Mouse (Mus musculus) bone marrow, adult 2 months (tissue): Measurements from ENCODE around the gene Tgfa. TPM values are rescaled to one million over a fixed set of nuclear protein-coding genes. Genes with fewer than 3 reads are reported as not detected.

Experiments
- H3K27ac ChIP-seq: fragments of 200-500 bp; 2 replicates; pipeline ENCODE4 v1.5.1; 2012; ENCODE audit warnings: low read depth, mild to moderate bottlenecking, control low read depth, inconsistent platforms, low read length; ENCODE audit not compliant: control insufficient read depth, poor library complexity, insufficient read depth
- H3K4me1 ChIP-seq: fragments of 200-500 bp; 2 replicates; pipeline ENCODE4 v1.6.1; 2011; ENCODE audit warnings: low read length; ENCODE audit not compliant: control insufficient read depth, insufficient read depth
- H3K4me3 ChIP-seq: fragments of 200-500 bp; replicated peaks from 2 replicates; pipeline ENCODE3; 2011; ENCODE audit warnings: mild to moderate bottlenecking, low read depth, low read length, control low read depth; ENCODE audit not compliant: control insufficient read depth
- CTCF ChIP-seq: fragments of 200-500 bp; IDR thresholded peaks from 2 replicates; pipeline ENCODE4 v1.5.1; 2011; ENCODE audit warnings: low read length, control low read depth; ENCODE audit not compliant: control insufficient read depth, insufficient read depth
- POLR2A ChIP-seq: fragments of 200-500 bp; IDR thresholded peaks from 2 replicates; pipeline ENCODE4 v1.6.1; 2011; ENCODE audit warnings: low read depth, mild to moderate bottlenecking, control low read depth, low read length, borderline replicate concordance; ENCODE audit not compliant: control insufficient read depth
- WGBS: fragments of 180-500 bp; shearing (Covaris S2); methylation state at CpG from one replicate; pipeline ENCODE4 v1.1.7; 2018; 5-methylcytosine and 5-hydroxymethylcytosine counted together
- polyA plus RNA-seq: library from polyadenylated mRNA; stranded (reverse); fragments of >200 nt; gene quantifications from 2 replicates; pipeline ENCODE4 v1.2.4, GENCODE M21; 2011; ENCODE audit warnings: low replicate concordance; ENCODE audit not compliant: missing spikeins, insufficient read depth, insufficient read length

The Tgfa gene
- polyA plus RNA-seq, 1 experiment = not detected

DNA sequence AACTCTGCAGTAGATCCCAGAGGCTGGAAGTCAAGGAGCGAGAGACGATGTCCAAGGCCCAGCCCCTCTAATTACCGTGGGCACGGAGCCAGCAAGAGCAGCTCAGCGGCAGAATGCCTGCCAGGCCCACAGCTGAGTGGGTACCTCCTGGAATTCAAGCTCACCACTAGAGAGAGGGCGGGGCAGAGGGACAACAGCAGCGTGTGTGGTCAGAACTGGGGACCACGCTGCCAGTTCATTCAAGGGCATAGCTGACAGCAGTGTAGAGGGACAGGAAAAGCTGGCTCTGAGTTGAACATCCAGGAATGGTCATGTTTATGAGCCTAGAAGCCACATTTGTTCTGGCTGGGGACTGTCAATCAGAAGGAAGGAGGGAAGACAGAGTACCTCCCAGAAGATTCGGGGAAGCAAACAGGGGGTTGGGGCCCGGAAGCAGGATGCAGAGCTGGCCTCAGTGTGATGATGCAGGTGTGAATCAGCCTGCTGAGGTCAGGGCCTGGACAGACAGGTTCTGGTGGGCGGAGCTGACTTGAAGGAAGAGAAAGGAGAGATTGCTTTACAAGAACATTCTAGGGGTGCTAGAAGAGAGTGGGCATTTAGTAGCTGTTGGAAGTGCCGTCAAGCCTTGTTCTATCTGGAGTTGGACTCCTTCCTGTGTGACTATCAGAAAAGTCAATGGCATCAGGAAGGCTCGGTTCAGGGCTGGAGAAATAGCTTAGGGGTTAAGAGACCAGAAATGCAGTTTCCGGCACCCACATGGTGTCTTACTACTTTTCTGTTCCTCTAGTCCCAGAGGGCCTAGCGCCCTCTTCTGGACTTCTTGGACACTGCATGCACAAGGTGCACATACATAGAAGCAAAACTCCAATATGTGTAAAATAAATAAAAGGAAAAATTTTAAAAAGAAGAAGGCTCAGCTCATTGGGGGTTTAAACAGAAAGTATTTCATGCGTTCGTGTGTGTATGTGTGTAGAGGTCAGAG, 37.5 kb upstream of the Tgfa start:
- no peak overlapping the region for H3K27ac ChIP-seq
- H3K4me1 ChIP-seq = no peaks in the 10 kb centered on the region; the same call in 1 of the 2 replicates
- no peak overlapping the region for H3K4me3 ChIP-seq
- TF ChIP-seq CTCF (no peak), POLR2A (no peak)
- WGBS = 72% methylated on average over 17 of the region's 17 CpGs

GRCm38 (mm10) chr6:86160878-86161277, 34.1 kb upstream of the Tgfa start:
- no peak for TF ChIP-seq CTCF
- no peak for TF ChIP-seq POLR2A
- Histone ChIP-seq H3K4me3 (no peak overlapping the region), H3K27ac (no peak overlapping the region), H3K4me1 (no peaks in the 10 kb centered on the region; the same call in 1 of the 2 replicates)
- WGBS = 70% methylated on average over 3 of the region's 3 CpGs

DNA sequence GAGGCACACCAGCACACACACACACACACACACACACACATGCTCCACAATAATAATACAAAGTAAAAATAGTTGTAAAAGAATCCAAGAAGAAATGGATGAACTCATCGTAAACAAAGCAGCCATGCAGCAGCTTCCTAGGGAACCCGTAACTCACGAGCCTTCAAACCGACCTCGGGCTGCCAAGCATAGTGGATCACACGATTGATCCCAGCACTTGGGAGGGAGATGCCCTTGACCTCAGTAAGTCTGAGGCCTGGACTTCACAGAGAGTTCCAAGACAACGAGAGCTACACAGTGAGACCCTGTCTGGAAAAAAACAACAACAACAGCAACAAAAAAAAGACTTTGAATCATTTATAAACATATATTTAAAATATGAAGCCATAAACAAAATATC, 33.4 kb upstream of the Tgfa start:
- no peak overlapping the region for H3K4me3 ChIP-seq
- H3K27ac ChIP-seq = no peak overlapping the region
- TF ChIP-seq POLR2A (no peak), CTCF (no peak)
- WGBS = 67% methylated on average over 7 of the region's 7 CpGs
- no peaks in the 10 kb centered on the region; the same call in 1 of the 2 replicates for H3K4me1 ChIP-seq

- Histone ChIP-seq H3K4me3 (no peak overlapping the region), H3K27ac (no peak overlapping the region), H3K4me1 (no peaks in the 10 kb centered on the region; the same call in 1 of the 2 replicates)
- no peak for TF ChIP-seq CTCF
- TF ChIP-seq POLR2A = no peak
- WGBS = 69% methylated on average over 3 of the region's 3 CpGs
These were observed 31.0 kb upstream of the Tgfa start for GRCm38 (mm10) chr6:86164028-86164427.

GRCm38 (mm10) chr6:86166426-86166825, 28.6 kb upstream of the Tgfa start:
- H3K4me1 ChIP-seq = no peaks in the 10 kb centered on the region
- whole genome bisulfite sequencing = 63% methylated on average over 9 of the region's 9 CpGs
- H3K4me3 ChIP-seq = no peak overlapping the region
- no peak overlapping the region for H3K27ac ChIP-seq
- TF ChIP-seq POLR2A (no peak), CTCF (no peak)

GRCm38 (mm10) chr6:86167851-86168250, 27.2 kb upstream of the Tgfa start:
- Histone ChIP-seq H3K4me1 (no peaks in the 10 kb centered on the region), H3K4me3 (no peak overlapping the region), H3K27ac (no peak overlapping the region)
- WGBS = 75% methylated on average over 5 of the region's 5 CpGs
- no peak for TF ChIP-seq CTCF
- no peak for TF ChIP-seq POLR2A

DNA sequence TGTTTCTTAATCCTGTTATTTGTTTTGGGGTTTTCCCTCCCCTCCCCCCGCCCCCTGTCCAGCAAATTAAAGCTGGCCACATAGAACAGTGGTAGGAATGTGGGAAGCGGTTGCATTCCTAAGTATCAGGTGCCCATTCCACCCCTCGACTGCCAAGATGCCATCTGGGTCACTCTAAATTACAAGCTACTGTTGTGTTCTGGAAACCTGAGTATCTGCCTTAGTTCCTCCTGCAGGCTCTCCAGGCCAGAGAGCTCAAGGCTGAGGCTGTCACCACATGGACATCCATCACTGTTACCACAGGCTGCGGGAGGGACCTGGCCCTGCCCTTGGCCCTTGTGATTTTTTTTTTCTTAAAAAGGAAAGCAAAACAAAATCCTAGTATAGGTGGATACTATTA, 25.9 kb upstream of the Tgfa start:
- no peaks in the 10 kb centered on the region for H3K4me1 ChIP-seq
- WGBS = 43% methylated on average over 4 of the region's 4 CpGs

DNA sequence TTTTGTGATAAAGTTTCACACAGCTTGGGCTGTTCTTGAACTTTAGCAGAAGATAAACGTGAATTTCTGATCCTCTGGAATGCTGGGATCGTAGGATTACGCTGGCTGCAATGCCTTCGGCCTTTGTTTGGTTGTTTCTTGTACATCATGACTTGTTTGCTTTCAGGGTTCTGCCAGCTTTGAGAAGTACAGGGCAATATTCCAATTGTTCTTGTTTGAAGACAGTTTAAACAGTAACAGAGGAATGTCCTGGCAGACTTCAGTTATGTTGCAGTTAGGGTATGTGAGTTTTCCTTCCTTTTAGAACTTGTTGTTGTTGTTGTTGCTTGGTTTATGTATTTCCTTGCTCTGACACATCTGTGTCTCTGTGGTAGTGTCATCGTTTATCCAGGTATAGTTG, 18.8 kb upstream of the Tgfa start:
- no peak overlapping the region for H3K27ac ChIP-seq
- TF ChIP-seq POLR2A = no peak

More for the DNA sequence above, 25.9 kb upstream of the Tgfa start:
- Histone ChIP-seq H3K27ac (no peak overlapping the region), H3K4me3 (no peak overlapping the region)
- no peak for TF ChIP-seq CTCF
- TF ChIP-seq POLR2A = no peak

GRCm38 (mm10) chr6:86176721-86177120, 18.3 kb upstream of the Tgfa start:
- no peak overlapping the region for H3K4me3 ChIP-seq
- TF ChIP-seq CTCF (no peak), POLR2A (no peak)
- H3K4me1 ChIP-seq = no peaks in the 10 kb centered on the region
- WGBS = 75% methylated on average over 6 of the region's 6 CpGs
- no peak overlapping the region for H3K27ac ChIP-seq

More for the DNA sequence above, 18.8 kb upstream of the Tgfa start:
- Histone ChIP-seq H3K4me1 (no peaks in the 10 kb centered on the region), H3K4me3 (no peak overlapping the region)
- WGBS = 75% methylated on average over 5 of the region's 5 CpGs
